Mouse (Mus musculus) hindbrain, embryonic 10.5 days (tissue): ENCODE results near the gene Pla2g4d. TPM values are rescaled to one million over a fixed set of nuclear protein-coding genes. Genes with fewer than 3 reads are reported as not detected.

Experiments used
- DNase-seq: peaks from one replicate; pipeline ENCODE4 v3.0.0-alpha.2; 2017; ENCODE audit warnings: low spot score
- H3K27ac ChIP-seq: fragments of 300-500 bp; sonication (generic); 2 replicates; pipeline ENCODE4 v1.5.1; 2016; ENCODE audit warnings: mild to moderate bottlenecking, moderate library complexity
- H3K27me3 ChIP-seq: fragments of 300-500 bp; sonication (generic); 2 replicates; pipeline ENCODE4 v1.6.1; 2016; ENCODE audit warnings: mild to moderate bottlenecking; ENCODE audit not compliant: poor library complexity, insufficient read depth, severe bottlenecking
- H3K36me3 ChIP-seq: fragments of 300-500 bp; sonication (generic); 2 replicates; pipeline ENCODE4 v1.6.1; 2016; ENCODE audit warnings: mild to moderate bottlenecking, moderate library complexity
- H3K4me1 ChIP-seq: fragments of 300-500 bp; sonication (generic); replicated peaks from 2 replicates; pipeline ENCODE4 v1.6.1; 2016; ENCODE audit warnings: mild to moderate bottlenecking
- H3K4me3 ChIP-seq: fragments of 300-500 bp; sonication (generic); 2 replicates; pipeline ENCODE4 v1.5.1; 2016; ENCODE audit warnings: mild to moderate bottlenecking, moderate library complexity
- H3K9me3 ChIP-seq: fragments of 300-500 bp; sonication (generic); 2 replicates; pipeline ENCODE4 v1.6.1; 2016; ENCODE audit warnings: mild to moderate bottlenecking, moderate library complexity
- WGBS: fragments of 180-500 bp; shearing (Covaris S2); methylation state at CpG from one replicate; pipeline ENCODE4 v1.1.7; 2016; 5-methylcytosine and 5-hydroxymethylcytosine counted together
- polyA plus RNA-seq: library from polyadenylated mRNA; unstranded; fragments of >200 nt; fragmentation: Nextera tagmentation; extraction: Ambion mirVana; gene quantifications from 2 replicates; pipeline ENCODE4 v1.2.1, GENCODE M21; 2016

Gene Pla2g4d
- 0.04 TPM in 1 of 2 replicates, not detected in the other for polyA plus RNA-seq

DNA sequence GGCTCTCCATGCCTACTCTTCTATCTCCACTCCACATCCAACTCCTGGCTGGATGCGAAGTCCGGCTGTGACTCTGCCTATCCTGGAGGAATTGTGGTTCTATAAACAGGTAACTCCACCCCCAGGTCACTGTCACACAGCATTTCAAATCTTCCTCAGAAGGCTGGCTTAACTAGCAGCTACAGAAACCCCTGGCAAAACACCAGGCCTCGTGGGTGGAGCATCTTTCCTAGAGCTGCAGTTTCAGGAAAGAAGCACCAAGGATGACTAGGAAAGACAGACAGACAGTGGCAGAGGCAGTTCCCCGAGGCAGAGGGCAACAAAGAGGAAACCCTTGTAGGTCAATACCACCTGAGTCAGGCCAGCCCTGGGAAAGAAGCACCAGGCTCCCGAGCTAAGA is at the start of gene Pla2g4d:
TSS of gene Pla2g4d (minus strand) at position 203 of the 400 bp plus-strand sequence.
- Histone ChIP-seq H3K9me3 (no peaks in the 10 kb centered on the region), H3K4me3 (no peak within 1 kb of the TSS), H3K27me3 (no peaks in the 10 kb centered on the region), H3K4me1 (no peaks in the 10 kb centered on the region), H3K27ac (no peak within 1 kb of the TSS), H3K36me3 (no peaks in the 10 kb centered on the region)
- WGBS: 75% methylated on average over 5 of the region's 5 CpGs
- no peak for DNase-seq

GRCm38 (mm10) chr2:120337886-120338285 is 48.9 kb upstream of the Pla2g4d start:
- H3K4me3 ChIP-seq: no peak overlapping the region
- WGBS: 76% methylated on average over 2 of the region's 2 CpGs
- H3K27ac ChIP-seq: no peak overlapping the region
- DNase-seq: no peak
- no peaks in the 10 kb centered on the region for H3K27me3 ChIP-seq
- peaks cover 94% of the 10 kb centered on the region for H3K36me3 ChIP-seq
- no peaks in the 10 kb centered on the region for H3K9me3 ChIP-seq
- no peaks in the 10 kb centered on the region for H3K4me1 ChIP-seq

DNA sequence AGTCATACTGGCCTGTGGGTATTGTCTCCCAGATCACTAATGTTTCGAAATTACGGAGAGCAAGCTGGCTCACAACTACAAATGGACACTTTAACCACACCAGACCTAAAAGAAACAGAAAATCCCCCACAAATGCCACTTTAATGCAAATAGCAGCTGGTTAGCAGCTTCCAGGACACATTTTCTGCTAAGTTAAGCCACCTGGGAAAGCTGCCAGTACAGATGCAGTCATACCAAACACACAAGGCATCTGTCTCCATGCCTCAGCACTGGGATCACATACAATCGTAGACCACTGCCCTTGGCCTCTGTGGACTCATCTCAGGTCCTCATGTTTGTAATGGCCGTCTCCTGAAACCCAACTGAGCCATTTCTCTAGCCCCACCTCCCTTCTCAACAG is 42.6 kb upstream of the Pla2g4d start:
- Histone ChIP-seq H3K36me3 (peaks cover 89% of the 10 kb centered on the region), H3K27ac (no peak overlapping the region), H3K27me3 (no peaks in the 10 kb centered on the region), H3K4me3 (no peak overlapping the region), H3K4me1 (no peaks in the 10 kb centered on the region), H3K9me3 (no peaks in the 10 kb centered on the region)
- DNase-seq: no peak
- WGBS: 92% methylated on average over 4 of the region's 4 CpGs

GRCm38 (mm10) chr2:120315077-120315476 is 26.1 kb upstream of the Pla2g4d start:
- 80% methylated on average over 4 of the region's 4 CpGs for WGBS
- H3K9me3 ChIP-seq: no peaks in the 10 kb centered on the region
- peaks cover 42% of the 10 kb centered on the region for H3K36me3 ChIP-seq
- no peak for DNase-seq
- H3K27ac ChIP-seq: no peak overlapping the region
- no peaks in the 10 kb centered on the region for H3K4me1 ChIP-seq
- no peak overlapping the region for H3K4me3 ChIP-seq
- H3K27me3 ChIP-seq: no peaks in the 10 kb centered on the region

DNA sequence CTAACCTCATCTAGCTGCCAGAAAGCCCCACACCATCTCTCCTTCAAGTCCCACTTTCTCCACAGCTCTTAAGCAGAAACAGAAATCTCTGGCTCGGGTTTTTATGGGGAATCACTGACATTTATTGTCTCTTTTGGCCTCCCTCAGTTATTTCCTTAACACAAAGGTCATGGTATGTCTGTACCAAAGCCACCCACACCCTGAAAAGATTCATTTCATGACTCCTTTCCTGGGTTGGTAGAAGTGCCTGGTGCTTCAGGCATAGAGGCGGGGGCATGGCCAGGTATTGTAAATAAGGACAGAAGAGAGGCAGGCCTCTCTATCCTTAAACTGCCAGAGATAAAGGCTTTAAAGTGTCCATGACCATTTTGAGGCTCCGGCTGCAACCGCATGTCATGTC is 25.5 kb upstream of the Pla2g4d start:
- peaks cover 38% of the 10 kb centered on the region for H3K36me3 ChIP-seq
- H3K27ac ChIP-seq: no peak overlapping the region
- H3K9me3 ChIP-seq: no peaks in the 10 kb centered on the region
- no peaks in the 10 kb centered on the region for H3K4me1 ChIP-seq
- 94% methylated on average over 4 of the region's 4 CpGs for WGBS
- H3K27me3 ChIP-seq: no peaks in the 10 kb centered on the region
- DNase-seq: no peak
- H3K4me3 ChIP-seq: no peak overlapping the region

GRCm38 (mm10) chr2:120313976-120314375 is 25.0 kb upstream of the Pla2g4d start, which contains the start of gene Pla2g4f:
Gene Pla2g4f, minus strand, starts transcription at chr2:120314165.
- Histone ChIP-seq H3K27me3 (no peaks in the 10 kb centered on the region), H3K4me1 (no peaks in the 10 kb centered on the region), H3K4me3 (no peak within 1 kb of the TSS), H3K36me3 (peaks cover 33% of the 10 kb centered on the region), H3K9me3 (no peaks in the 10 kb centered on the region), H3K27ac (no peak within 1 kb of the TSS)
- WGBS: 72% methylated on average over 3 of the region's 3 CpGs
- DNase-seq: no peak

- H3K27me3 ChIP-seq: no peaks in the 10 kb centered on the region
- H3K9me3 ChIP-seq: no peaks in the 10 kb centered on the region
- H3K4me3 ChIP-seq: no peak overlapping the region
- 88% methylated on average over 7 of the region's 7 CpGs for WGBS
- peaks cover 17% of the 10 kb centered on the region for H3K36me3 ChIP-seq
- no peaks in the 10 kb centered on the region for H3K4me1 ChIP-seq
- H3K27ac ChIP-seq: no peak overlapping the region
- no peak for DNase-seq
Observed at GRCm38 (mm10) chr2:120312276-120312825, 23.4 kb upstream of the Pla2g4d start.

DNA sequence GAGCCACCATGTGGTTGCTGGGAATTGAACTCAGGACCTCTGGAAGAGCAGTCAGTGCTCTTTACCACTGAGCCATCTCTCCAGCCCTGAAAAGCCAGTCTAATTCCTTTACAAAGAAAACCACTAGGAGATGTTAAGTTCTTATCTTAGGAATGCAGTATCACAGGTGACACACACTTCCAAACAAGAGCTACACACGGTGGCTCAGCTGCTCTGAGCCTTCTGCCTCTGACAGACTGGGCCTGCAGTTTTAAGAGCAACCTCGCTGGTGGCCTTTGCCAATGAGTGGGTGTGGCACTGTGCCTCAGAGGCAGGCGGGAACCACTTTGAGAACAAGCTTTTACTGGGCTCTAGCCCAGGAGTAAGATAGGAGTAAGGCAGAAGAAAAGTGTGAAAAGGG is 15.1 kb upstream of the Pla2g4d start:
- H3K4me1 ChIP-seq: no peaks in the 10 kb centered on the region
- H3K9me3 ChIP-seq: no peaks in the 10 kb centered on the region
- no peaks in the 10 kb centered on the region for H3K36me3 ChIP-seq
- no peaks in the 10 kb centered on the region for H3K27me3 ChIP-seq
- DNase-seq: no peak
- WGBS: 42% methylated on average over 3 of the region's 3 CpGs
- H3K4me3 ChIP-seq: no peak overlapping the region
- no peak overlapping the region for H3K27ac ChIP-seq

DNA sequence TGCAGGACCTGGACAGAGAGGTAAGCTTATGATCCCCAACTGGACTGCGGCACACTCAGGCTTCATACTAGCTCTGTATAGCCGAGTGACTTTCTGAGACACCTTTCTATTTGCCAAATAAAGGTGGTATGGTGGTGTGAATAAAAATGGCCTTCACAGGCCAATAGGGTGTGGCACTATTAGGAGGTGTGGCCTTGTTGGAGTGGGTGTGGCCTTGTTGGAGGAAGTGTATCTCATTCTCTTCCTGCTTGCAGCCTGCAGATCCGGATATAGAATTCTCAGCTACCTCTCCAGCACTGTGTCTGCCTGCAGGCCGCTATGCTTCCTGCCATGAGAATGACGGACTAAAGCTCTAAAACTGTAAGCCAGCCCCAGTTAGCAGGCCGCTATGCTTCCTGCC is 12.1 kb upstream of the Pla2g4d start:
- 89% methylated on average over 6 of the region's 6 CpGs for WGBS
- Histone ChIP-seq H3K9me3 (no peaks in the 10 kb centered on the region), H3K4me1 (0 out of 2 replicates have a peak, but pooled peaks cover 3% of the 10 kb centered on the region), H3K27ac (no peak overlapping the region), H3K36me3 (no peaks in the 10 kb centered on the region), H3K27me3 (no peaks in the 10 kb centered on the region), H3K4me3 (no peak overlapping the region)
- no peak for DNase-seq

DNA sequence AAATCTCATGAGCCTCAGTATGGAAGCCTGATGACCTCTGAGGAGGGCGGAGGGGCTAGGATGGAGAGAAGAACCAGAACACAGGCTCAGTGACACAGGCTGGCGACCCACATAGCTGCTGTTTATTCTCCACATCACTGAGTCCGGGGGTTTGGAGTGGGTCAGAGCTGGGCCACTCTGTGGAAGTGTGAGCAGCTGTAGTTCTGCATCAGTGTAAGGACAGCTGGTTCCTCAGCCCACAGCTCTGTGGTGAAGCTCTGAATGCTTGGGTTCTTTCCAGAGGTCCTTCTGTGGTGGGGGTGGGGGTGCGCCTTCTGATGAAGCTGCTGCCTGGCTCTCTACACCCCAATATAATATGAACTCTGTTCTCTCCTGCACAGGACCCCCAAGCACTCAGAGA is 10.9 kb upstream of the Pla2g4d start:
- Histone ChIP-seq H3K27ac (no peak overlapping the region), H3K9me3 (no peaks in the 10 kb centered on the region), H3K4me3 (no peak overlapping the region), H3K36me3 (no peaks in the 10 kb centered on the region), H3K27me3 (no peaks in the 10 kb centered on the region), H3K4me1 (0 out of 2 replicates have a peak, but pooled peaks cover 7% of the 10 kb centered on the region)
- DNase-seq: no peak
- 84% methylated on average over 4 of the region's 4 CpGs for WGBS

DNA sequence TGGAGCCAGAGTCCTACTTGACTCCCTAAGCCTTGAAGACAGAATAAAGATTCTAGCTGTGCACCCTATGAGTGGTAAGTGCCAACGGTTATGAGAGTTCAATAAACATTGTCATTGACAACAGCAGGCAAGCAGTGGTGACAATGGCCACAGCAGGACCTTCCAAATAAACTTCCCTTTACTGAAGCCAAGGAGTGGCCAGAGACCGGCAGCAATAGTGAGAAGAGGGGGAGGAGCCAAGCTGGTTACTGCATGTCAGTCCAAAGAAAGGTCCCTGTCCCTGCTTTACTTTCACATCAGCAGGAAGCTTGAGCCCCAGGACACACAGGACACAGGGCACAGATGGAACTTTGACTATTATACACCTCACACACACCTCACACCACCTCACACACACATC is 7.2 kb upstream of the Pla2g4d start:
- Histone ChIP-seq H3K4me3 (no peak overlapping the region), H3K27me3 (no peaks in the 10 kb centered on the region), H3K4me1 (peaks cover 12% of the 10 kb centered on the region; the same call in 1 of the 2 replicates), H3K36me3 (no peaks in the 10 kb centered on the region), H3K9me3 (no peaks in the 10 kb centered on the region), H3K27ac (no peak overlapping the region)
- DNase-seq: no peak
- WGBS: 14% methylated on average over 2 of the region's 2 CpGs

DNA sequence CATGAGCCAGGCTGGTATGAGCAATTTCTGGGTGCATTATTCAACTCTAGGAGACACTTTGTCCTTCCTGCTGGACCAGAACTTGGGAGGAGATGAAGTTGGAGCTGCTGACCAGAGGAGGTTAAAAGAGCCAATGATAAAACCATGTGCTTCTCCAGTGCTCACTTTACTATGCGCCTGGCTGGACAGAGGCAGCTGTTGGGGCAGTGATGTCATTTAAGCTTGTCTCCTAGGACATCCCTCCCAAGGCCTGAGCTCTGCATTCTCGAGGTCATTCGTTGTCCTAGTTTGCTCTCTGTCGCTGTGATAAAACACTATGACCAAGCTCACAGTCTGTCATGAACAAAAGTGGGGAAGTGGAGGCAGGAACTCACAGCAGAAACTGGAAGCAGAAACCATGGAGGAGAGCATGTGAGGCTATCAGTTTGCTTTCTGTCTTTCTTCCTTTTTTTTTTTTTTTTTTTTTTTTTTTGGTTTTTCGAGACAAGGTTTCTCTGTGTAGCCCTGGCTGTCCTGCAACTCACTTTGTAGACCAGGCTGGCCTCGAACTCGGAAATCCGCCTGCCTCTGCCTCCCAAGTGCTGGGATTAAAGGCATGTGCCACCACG is 2.6 kb upstream of the Pla2g4d start:
- no peak for DNase-seq
- 83% methylated on average over 9 of the region's 9 CpGs for WGBS
- Histone ChIP-seq H3K27ac (no peak overlapping the region), H3K9me3 (no peaks in the 10 kb centered on the region), H3K36me3 (no peaks in the 10 kb centered on the region), H3K4me1 (peaks cover 12% of the 10 kb centered on the region; the same call in 1 of the 2 replicates), H3K4me3 (no peak overlapping the region), H3K27me3 (no peaks in the 10 kb centered on the region)

DNA sequence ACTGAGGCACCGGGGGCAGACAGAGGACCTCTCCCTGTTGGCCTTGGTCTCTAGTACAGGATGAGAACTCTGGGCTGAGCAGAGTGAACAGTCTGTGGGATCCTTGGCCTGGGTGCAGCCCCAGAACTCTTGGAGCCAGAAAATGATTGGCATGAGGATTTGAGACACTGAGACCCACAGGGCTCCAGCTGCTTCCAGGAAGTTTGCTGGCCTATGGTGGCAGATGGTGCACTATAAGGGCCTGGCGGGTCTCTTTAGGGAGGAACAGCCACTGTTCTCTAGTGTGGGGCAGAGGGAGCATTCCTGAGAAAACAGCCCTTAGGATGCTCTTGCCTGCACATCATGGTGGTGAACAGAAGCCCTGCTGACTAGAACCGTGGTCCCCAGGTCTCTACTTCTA is 596 bp downstream of the Pla2g4d start:
- H3K27ac ChIP-seq: no peak overlapping the region
- no peaks in the 10 kb centered on the region for H3K36me3 ChIP-seq
- WGBS: 90% methylated on average over 3 of the region's 3 CpGs
- H3K9me3 ChIP-seq: no peaks in the 10 kb centered on the region
- no peaks in the 10 kb centered on the region for H3K4me1 ChIP-seq
- H3K27me3 ChIP-seq: no peaks in the 10 kb centered on the region
- DNase-seq: no peak
- no peak overlapping the region for H3K4me3 ChIP-seq
